Mouse (Mus musculus) heart, adult 18-20 months (tissue): ENCODE data around the gene Plekhb2. TPM values are rescaled to one million over a fixed set of nuclear protein-coding genes. Genes with fewer than 3 reads are reported as not detected.

Experiments used
- DNase-seq, 2 experiments: peaks; one replicate each; pipeline ENCODE4 v3.0.0; 2021 to 2022; ENCODE audit warnings: mixed read lengths in 1 of 2
- total RNA-seq, 2 experiments: library from RNA; stranded (reverse); gene quantifications; 2 replicates each; pipeline ENCODE4 v1.2.3; 2021

The Plekhb2 gene
- total RNA-seq, 2 experiments from 2014 or later, result 127 to 145 TPM

DNA sequence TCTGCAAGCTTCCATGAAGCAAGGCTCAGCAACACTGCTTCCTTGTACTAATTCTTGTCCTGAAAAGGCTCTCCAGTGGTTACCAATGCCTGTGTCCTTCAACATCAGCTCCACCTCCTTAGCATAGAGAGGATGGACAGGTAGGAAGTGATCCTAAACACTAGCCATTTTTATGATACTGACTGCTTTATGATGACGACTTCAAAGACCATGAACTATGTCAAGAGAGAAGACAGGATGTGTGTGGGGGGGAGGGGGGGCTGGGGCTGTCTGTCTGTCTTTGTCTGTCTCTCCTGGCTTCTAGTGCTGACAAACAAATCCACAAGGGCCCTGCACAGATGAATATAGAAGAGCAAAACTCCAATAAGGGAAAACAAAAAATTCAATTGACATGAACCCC lies 18.4 kb upstream of the Plekhb2 start:
- no peak for DNase-seq

DNA sequence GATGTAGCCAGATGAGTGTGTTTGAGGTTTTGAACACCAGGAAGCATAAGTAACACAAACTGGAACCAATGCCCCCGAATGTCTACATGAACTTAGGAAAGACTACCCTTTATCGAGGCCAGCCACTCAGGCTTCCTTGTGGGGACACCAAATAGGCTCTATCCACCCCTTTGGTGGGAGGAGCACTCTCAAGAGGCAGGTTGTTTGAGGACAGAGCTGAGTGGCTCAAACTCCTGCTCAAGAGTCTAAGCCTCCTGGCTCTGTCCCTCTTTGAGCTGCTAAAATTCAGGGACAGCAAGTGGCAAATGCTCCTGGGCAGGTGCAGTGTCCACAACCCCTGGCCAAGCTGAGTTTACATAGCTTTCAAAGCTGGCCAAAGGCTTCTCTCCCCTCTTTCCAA lies 14.9 kb upstream of the Plekhb2 start:
- DNase-seq, result no peak

DNA sequence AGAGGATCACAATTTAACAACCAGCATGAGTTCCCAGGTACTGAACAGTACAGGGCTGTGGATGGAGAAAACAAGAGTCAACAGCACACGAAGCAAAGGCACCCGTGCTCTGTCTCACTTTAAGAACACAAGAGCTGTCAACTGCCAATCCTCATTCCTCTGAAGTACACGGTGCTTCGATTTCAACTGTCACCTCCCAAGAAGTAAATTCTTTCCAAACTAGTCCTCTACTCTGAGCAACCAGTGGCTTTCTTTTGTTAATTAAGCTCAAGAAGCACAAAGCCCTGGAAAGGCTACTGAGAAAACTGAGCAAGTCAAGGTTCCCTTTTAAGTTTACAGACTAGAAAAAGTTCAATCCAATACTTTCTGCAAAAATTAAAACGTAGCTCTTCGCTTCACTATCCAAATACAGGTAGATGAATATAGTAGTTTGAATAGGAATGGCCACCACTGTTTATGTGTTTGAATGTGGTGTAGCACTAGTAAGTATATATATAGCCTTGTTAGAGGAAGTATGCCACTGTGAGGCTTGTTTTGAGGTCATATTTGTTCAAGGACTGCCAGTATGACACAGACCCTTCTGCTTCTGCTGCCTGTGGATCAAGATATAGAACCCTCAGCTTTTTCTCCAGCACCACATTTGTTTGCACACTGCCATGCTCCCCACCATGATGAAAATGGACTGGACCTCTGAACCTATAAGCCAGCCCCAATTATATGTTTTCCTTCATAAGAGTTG lies 11.7 kb upstream of the Plekhb2 start:
- DNase-seq, result no peak

DNA sequence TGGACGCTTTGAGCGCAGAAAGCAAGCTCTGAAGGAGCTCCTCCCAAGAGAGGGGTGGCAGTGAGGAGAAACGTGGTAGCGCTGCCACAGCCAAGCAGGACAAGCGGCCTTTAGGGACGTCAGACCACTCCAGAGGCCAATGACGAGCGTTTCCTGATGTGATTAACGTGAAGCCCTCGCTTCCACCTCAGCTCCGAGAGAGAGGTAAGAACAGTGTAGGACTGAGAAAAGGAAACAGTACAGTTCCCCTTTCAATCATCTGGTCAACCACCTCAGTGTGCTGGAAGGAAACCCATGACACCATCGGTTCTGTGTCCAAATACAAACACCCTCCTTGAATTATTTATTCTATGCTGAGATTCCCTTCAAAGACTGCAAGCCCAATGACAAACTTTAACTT lies 10.5 kb upstream of the Plekhb2 start:
- DNase-seq, result no peak

DNA sequence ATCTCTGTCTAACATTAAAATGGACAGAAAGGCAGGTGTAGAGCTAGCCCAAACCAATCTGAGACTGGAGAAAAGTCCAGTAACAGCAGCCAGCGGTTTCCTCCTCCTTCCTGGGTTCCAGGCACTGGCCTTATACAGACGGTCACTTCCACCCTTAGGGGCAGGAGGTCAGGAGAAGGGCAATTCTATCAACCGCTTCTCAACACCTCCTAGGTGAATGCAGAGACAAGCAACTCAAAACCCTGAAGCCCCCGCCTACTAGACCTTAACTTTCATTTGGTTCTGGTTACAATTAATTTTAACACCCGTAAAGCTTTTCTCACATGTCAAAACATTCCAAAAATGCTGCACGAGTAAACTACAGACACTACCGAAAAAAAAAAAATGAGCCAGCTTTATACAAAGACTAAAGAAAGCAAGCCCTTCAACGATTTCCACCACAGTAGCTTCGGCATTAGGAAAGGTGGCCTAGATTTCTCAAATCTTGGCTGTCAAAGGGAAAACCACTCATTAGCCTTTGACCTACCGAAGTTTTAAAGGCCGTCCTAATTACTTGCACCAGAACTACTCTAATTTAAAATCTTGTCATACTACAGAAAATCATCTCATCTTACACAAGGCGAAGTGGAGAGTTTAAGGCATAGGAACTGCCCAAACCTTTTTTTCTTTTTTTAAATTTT lies 7.9 kb upstream of the Plekhb2 start:
- DNase-seq, result no peak

DNA sequence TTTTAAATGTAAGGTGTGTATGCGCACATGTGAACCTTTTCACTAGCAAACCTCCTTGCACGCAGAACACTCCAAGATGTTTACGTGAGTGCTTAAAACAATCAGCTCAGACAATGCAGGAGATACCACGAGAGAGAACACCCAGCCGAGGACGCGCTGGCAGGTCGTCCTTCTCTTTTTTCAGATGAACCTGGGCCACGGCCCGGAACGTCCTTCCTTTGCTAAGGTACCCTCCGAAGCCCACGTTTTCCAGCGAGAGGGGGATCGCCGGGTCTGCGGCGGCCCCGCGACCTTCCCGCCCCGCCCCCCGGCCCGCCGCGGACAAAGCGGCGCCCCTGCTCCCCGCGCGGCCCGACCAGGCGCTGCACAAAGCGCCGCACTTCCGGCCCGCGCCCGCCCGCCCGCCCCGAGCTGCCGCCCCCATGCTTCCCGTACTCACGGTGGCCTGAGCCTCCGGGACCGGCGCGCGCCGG lies 7.4 kb upstream of the Plekhb2 start:
- DNase-seq, result peak in 1 of 2 experiments; percentile 66

DNA sequence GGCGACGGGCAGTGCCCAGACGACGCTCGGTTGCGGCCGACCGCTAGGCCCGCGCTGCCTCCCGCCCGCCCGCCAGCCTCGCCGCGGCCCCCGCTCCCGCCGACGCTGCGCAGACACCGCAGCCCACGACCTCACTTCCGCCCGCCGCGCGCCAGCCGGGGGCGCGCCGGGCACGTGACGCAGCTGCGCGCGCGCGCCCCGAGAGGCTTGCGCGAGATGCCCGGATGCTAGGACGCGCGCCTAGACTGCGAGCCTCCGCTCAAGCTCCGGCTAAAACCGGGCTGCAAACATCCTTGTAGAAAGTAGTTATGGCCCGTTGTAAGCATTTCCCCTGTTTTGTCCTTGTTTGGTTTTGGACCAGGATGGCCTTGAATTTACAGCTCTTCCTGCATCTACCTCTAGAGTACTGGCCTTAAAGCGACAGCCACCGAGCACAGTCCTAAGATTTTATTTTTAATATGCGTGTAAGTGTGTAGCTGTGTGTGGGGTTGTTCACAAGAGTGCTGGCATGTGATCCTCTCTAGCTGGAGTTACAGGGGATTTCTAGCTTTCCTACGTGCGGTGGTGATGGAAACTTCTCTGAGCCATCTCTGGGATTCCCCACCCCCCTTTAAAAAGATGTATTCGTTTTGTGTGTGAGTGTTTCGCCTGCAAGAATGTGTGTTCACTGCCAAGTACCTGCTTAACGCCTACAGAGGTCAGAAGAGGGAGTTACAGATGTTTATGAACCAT lies 6.7 kb upstream of the Plekhb2 start, which contains the start of gene Fam168b:
TSS of gene Fam168b (minus strand) at position 179 of the 732 bp plus-strand sequence.
- peak; percentile 91 to 92 for DNase-seq

DNA sequence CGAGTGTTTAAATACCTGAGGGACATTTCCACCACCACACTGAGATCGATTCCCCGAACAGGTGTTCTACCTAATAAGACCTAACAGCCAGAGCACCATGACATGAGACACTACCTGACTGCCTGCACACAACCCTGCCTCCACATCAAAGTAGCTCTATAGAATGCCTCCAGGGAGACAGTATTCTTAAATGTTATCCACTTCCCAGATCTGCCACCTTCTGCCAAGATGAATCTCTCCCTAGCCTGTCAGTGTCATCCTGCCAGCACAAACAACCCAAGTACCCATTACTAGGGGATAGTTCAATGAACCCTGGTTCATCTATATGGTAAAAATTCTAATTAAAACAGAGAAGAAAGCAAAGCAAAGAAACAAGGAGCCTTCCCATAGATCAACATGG lies 2.7 kb upstream of the Plekhb2 start:
- DNase-seq, result no peak

DNA sequence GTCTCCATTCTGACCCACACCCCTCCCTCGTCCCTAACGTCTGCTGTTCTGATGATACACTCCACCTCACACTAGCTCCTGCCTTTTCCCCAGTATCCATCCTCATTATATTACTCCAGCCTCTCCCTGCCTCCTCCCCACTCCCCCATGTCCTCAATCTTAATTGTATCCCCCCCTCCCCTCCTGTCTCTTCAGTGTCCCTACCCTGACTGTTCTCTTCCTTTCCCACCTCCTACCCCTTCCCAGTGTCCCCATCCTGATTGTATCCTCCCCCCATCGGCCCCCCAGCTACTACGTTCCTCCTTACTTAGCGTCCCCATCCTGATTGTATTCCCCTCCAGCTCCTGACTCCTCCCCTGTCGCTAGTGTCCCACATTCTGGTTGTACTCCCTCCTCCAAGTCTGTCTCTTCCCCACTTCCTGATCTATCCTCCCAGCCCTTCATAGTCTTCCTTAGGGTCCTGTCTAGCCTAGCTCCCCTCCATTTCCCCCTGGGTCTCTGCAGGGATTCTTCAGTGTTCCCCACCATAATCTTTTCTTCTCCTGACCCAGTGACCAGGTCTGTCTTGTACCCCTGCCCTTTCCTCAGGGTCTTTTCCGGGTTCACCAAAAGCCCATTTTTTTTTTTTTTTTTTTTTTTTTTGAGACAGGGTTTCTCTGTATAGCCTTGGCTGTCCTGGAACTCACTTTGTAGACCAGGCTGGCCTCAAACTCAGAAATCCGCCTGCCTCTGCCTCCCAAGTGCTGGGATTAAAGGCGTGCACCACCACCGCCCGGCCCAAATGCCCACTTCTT lies 764 bp downstream of the Plekhb2 start:
- DNase-seq, result peak in 1 of 2 experiments; percentile 36

DNA sequence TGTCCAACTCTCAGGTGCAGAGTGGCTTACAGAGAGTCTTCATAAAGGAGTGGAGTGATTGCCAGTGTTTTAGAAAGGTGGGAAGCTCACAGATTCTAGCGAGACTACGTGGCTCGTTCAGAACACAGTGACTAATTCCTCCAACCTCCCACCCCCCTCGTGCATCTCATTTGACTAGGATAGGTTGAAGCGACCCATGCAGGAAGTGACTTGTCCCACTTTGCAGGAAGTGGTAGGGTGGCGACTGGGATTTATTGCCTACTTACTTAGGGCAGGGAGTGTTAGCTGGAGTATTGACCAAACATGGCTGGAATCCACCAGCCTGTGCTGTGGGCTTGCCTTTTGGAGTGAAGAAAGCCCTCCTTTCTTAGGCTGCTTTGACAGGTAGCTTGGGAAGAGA lies 1.8 kb downstream of the Plekhb2 start:
- no peak for DNase-seq

DNA sequence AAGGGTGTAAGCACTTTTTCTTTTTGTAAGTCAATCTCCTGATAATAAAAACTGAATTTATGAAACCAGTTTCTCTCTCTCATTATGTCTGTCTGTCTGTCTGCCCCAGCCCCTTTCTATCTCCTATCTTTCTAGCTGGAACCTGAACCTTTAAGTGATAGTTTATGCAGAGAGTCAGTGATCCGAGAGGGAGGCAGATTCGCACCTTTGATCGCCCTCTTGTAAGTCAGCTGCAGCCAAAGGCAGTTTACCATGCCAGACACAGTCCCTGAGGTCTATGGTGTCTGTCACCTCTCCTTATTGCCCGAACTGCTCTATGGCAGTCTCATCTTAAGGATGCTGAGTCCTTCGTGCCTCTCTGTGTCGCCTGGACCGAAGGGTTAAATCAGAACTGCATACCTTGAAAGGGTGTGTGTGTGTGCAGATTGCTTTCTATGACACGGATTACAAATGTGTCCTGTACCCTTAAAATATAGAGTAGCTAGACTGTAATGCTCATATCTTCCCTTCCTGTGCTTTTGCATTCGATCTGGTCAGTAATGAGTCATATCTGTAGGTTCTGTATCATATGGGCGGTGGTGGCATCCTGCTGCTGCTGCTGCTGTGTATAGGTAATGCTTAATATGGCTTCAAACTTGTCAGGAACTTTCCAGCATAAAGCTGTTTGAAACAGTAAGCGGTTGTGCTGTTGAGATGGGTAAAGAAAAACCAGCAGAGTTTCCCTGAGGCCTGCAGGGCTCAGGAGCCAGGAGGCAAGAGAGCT lies 2.5 kb downstream of the Plekhb2 start:
- no peak for DNase-seq

DNA sequence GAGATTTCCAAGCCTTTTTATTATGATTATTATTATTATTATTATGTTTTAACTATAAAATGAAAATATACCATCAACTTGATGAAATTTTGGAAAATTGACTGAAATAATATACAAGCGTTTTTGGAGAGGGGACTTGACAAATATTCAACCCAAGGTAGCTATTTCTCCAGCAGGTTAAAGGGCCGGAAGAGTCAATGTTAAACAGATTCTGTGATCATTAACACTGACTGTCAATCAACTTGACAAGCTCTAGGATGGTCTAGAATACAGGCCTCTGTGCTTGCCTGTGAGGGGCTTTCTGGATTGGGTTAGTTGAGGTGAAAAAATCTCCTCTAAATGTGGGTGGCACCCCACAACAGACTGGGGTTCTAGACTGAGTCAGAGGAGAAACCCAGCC lies 4.0 kb downstream of the Plekhb2 start:
- DNase-seq, result no peak

DNA sequence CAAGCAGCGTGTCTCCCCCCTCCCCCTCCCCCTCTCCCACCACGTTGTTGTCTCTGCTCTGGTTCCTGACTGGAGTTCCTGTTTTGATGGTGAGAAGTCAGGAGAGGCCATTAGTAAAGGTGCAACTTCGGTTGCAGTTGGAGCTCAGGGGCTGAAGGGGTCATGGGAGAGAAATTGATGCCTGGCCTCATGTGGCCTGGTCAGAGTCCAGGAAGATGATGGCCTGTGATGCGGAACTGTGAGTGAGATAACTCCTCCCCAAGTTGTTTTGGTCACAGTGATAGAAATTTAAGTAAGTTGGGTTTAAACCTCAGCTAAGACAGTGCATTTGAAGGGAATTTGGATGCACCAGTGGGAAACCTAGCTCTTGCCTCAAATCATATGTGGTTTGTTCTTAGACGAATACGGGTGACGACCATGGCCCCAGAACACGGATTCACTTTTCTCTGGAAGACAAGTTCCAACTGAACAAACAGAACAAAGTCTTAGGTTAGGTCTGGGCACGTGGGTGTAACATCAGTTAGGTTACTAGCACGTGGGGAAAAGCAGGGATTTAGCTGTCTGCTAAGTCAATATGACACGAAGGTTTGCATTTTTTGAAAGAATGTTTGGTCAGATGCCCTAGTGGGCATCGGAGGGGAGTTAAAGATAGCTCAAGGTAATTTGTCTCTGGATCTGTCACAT lies 5.4 kb downstream of the Plekhb2 start:
- DNase-seq, result no peak

DNA sequence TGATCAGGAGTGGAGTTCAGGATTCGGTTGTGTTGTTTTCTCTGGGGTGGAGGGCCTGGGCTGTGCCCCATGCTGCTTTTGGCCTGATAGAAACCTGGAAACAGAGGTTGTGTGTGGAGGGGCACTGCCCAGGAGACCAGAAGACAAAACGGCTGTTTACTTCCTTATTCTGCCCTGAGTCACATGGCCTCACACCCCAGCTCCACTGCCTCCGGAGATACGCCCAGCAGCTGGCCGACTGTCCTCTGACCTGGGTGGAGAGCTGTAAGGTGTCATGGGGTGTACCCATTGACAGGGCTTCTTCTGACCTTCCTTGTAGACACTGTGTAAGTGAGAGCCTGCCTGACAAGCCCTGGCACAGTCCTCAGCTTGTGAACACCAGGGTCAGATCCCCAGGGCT lies 8.9 kb downstream of the Plekhb2 start:
- peak in 1 of 2 experiments; percentile 61 for DNase-seq

DNA sequence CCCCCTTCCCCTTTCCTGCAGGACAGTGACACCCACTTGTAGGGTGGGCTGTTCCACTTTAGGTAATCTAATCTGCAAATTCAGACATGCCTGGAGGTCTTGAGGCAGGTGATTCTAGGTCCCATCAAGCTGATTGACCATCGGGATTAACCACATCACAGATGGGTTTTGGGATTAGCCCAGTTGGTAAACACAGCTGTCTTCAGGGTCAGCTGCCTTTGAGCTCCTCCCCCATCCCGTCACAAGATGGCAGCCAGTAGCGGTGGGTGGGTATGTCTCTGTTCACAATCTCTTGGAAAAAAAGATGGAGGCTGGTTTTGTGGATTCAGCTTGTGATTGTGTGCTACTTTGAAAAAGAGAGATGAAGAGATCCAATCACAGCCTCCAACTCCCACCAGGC lies 10.0 kb downstream of the Plekhb2 start:
- no peak for DNase-seq

DNA sequence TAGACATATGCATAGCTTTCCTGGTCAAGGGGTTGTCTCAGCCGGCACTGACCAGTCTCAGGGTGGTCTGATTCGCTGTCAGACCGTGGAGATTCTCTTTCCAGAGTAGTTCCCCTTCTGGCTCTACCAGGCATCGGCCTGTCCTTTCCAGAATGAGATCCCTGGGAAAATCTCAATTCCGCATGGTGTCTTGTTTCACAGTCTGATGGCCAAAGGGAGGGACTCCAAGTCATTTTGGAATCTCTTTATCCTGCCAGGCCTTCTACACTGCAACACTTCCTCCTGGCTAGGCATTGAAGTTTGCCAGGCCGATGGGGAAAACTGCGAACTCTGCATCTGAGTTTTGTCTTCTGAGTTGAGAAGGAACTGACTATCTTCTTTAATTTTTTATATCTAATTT lies 10.4 kb downstream of the Plekhb2 start:
- DNase-seq, result no peak

DNA sequence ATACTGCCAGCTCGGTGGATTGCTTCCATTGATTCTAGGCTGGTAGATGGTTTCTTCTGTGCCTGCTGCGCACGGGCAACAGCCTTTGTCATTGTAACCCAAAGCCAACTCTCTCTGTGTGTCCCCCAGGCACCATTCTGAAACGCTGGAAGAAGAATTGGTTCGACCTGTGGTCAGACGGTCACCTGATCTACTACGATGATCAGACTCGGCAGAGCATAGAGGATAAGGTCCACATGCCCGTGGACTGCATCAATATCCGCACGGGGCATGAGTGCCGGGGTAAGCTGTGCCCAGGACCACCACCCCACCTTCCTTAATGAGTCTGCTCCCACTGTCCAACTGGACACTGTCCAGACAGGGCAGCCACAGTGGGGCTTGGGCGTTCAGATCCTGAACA lies 13.1 kb downstream of the Plekhb2 start:
- DNase-seq, result no peak

DNA sequence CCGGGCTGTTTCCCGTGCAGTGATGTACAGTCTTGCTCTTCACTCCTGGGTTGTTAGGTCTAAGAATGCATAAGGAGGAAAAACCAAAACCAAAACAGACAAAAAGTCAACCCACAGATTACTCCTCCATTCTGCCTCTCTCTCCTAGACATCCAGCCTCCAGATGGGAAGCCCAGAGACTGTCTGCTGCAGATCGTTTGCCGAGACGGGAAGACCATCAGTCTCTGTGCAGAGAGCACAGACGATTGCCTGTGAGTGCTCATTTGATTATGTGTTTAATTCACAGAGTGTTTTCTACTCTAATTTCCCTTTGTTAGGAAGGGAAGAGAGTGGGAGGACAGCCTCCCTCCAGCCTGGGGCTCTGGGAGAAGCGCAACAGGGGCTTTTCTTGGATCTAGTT lies 13.5 kb downstream of the Plekhb2 start:
- DNase-seq, result no peak

DNA sequence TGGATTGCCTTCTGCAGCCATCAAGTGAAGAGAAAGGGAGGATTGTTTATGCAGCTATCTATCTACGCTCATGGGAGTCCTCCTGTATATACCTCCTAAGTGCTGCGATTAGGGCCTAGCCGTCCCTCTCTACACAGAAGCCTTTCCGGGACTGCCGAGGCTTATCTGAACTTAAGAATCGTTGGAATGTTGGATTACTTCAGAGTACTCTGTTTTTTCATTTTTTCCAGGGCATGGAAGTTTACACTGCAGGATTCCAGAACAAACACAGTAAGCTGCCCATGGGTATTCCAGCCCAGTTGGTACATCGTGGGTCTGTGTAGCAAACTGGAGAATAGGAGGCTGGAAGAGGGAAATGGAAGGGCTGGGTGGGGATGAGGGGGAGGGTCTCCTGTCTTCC lies 14.5 kb downstream of the Plekhb2 start:
- no peak for DNase-seq

DNA sequence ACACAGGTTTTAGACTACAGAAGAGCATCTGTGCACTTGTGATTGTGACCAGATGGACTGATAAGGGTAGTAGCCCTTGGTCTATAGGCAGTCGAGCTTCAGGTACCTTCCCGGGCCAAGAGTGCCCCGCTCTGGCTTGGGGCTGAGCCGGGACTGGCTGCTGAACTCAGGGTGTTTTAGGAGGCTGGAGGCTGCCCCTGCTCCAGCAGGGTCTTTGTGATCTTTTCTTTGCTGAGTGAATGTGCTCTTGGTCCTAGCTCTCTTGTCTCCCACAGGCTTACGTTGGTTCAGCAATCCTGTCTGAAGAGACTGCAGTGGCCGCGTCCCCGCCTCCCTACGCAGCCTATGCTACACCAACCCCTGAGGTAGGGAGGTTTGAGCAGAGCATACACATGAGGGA lies 16.1 kb downstream of the Plekhb2 start:
- no peak for DNase-seq
